Mouse (Mus musculus) CD4-positive helper T cell, adult 2 months (primary cell): ENCODE measurements at regions not wholly inside any gene's neighbourhood (a gene's known extent, or its start where the extent isn't known, plus 50 kb on each side); places are given as distances from the start of the nearest gene placed in this dataset.
"Not testable (repeated sequence)": the region's sequence is repeated elsewhere in the genome, so short reads cannot be mapped to it uniquely, and the experiment has no call there.

Source experiments
- DNase-seq: peaks from one replicate; pipeline ENCODE4 v3.0.0-alpha.2; 2012; ENCODE audit warnings: low read depth, missing footprints, low spot score

- DNase-seq, result no peak
Measured at GRCm38 (mm10) chr4:131159712-131160111, 215.5 kb downstream of the Matn1 start.

- DNase-seq, result no peak
Measured at GRCm38 (mm10) chr4:131160135-131160534, 215.9 kb downstream of the Matn1 start.

- no peak for DNase-seq
Measured at GRCm38 (mm10) chr4:131161501-131161900, 217.3 kb downstream of the Matn1 start.

DNA sequence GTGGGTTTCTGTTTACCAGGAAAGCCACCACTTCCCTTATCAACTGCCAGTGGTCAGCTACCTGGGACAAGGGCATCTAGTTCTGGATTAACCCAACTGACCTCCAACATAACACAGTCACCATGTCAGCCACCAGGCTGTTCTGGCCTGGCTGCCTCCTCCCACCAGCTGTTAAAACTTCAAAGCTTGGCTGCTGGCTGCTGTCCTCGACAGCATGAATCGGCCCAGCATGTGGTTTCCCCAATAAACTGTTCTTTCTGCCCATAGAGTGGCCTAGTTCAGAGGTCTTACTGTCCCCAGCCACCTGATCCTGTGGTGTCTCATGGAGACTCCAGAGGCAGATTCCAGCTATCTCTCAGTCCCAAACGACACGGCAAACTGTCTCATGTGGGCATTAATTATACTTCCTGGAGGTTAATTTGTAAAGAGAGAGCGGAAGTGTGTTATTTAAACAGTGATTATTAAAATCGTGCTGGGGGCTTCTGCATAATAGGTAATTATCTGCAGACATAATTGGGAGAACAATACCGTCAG lies 219.7 kb downstream of the Matn1 start:
- DNase-seq, result no peak

DNA sequence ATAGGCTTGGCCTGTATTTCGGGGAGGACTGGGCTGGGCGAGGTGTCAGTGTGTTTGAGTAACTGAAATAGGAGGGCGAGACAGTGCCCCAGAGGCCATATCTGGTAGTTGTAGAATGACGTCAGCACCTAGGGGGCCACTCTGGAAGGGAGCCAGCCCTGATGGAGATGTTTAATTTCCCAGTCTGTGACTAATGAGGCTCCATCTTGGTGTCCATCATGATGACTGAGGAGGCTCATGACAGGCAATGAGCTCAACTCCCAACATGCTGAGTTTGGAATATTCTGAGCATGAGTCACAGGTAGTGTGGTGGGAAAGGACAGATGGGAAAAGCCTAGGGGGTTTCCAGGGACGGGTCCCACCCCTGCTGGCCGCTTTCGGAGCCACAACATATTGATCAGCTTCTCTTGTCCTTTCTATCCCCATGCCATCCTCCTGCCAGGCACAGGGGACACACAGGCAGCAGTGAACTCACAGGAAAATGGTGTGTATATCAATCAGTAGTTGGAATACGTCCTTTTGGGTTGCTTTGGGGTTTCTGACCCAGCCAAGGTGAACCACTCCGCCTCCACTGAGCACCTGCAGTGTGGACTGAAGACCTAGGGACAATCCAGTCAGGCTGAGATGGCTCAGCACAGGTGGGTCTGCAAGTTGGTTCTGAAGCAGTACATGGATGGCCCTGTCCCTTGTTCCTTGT lies 222.5 kb downstream of the Matn1 start:
- no peak for DNase-seq

DNA sequence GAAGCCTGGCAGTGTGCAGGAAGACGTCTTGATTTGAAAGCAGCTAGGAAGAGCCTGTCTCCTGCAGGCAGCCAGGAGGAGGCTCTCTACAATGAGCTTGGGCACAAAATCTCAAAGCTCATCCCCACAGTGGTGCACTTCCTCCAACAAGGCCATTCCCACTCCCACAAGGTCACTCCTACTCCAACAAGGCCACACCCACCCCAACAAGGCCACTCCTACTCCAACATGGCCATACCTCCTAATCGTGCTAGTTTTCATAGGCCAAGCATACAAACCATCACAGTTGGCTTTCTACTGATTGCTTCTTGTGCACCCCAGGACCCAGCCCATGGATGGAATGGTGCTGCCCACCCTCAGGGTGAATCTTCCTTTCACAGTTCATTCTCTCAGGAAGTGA lies 223.7 kb downstream of the Matn1 start:
- DNase-seq, result no peak

DNA sequence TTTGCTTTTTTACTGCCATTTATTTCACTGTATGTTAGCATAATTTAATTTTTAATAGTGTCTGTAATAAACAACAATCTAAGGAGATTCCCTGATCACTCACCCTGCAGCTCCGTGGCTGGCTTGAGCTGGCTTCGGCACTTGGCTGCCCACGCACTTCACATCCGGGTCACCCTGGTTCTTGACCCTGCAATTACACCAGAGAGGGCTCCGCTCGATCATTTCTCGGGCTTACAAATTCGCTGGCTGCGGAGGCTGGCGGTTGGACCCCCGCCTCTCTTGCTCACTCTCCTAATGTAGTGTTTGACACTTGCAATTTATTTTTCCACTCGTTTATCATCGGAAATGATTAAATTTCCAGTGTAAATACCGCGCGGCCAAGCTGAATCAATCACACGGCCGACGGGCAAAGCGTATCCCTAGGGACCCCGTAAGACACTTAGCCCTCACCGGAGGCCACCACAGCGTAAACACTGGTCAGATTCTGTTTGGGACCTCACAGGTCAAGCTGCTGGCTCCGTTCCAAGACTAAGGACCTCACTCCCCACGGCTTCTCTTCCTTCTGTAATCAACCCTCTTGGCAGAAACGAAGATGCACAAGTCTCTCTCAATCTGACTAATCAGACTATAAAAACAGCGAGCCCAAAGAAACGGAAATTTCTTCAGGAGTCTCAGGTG lies 229.7 kb downstream of the Matn1 start:
- no peak for DNase-seq

GRCm38 (mm10) chr4:131176701-131177100 lies 232.5 kb downstream of the Matn1 start:
- DNase-seq, result no peak

DNA sequence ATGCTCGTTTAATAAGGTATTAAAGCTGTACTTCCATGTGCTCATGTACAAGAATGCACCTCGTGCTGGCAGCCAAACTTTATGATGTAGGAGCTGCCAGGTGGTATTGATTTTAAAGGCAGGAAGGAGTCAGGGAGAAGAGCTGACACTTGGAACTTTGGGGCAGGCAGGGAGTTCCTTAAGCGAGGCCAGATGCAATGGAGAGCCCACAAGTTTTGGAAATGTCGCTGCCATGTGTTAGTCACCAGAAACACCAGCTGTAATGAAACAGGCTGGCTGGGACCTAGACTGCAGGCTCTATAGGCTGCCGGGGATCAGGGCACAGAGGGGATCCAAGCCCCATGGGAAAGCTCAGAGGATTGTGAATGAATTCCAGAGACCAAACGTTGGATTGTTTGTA lies 233.7 kb downstream of the Matn1 start:
- DNase-seq, result no peak

- not testable (repeated sequence) for DNase-seq
Measured at GRCm38 (mm10) chr4:131178642-131179041, 234.5 kb downstream of the Matn1 start.

- DNase-seq, result no peak
Measured at GRCm38 (mm10) chr4:131188066-131188465, 243.9 kb downstream of the Matn1 start.

- no peak for DNase-seq
Measured at GRCm38 (mm10) chr4:131191106-131191880, 247.1 kb downstream of the Matn1 start.

DNA sequence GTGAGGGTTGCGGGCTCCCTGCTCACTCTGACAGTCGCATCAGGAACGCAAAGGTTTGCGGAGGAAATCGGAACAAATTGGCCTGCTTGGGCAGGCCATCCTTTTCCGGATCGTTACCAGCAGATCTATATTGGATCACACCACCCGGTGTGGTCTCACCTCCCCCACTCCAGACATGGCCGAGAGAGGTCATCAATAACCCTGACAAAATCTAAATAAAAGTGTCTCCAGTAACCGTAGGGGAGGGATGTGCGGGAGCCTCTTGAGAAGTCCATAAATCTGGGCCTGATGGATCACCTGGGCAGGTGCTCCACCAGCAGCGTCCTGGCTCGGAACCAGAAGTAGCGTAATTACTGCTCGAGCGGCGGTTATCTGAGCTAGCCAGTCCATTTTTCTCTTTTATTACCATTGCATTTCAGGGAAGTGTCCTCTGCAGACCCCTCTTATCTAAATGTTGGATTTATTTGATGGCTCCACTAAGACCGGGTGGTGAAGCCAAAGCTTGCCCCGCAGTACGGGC lies 249.8 kb downstream of the Matn1 start:
- no peak for DNase-seq

DNA sequence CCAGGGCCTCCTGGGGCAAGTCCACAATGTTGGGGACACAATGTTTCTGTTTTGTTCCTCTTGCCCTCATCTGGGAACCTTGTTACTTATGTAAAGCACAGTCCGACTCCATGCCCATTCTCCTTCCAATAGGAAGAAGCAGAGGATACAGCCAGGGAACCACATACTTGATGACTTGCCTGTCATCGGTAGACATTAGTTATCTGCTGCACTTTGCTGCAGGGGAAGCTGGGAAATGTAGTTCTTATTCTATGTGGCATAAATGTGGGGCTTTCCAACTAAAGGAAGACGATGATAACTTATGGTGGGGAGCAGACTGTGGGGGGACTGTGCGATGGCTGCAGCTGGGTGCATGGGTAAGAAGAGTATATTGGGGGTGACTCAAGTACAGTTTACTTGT lies 252.0 kb downstream of the Matn1 start:
- no peak for DNase-seq

GRCm38 (mm10) chr4:131203721-131204120 lies 259.5 kb downstream of the Matn1 start:
- no peak for DNase-seq

DNA sequence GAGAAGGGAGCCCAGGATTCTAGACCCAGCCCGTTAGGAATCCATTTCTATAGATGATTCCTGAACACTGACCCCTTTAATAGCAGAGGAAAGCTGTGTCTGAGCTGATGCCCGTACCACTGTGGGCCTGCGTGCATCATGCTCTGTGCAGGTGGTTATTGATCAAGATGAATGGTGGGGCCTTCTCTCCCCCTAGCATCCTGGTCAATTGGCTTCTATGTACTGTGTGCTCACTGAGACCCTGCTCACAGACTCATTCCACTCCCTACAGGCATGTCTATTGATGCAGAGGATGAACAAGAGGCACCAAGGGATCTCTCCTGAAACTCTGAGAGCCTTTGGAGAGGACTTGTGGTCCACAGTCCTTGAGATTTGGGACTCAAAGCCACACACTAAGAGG lies 260.5 kb downstream of the Matn1 start:
- DNase-seq, result no peak

DNA sequence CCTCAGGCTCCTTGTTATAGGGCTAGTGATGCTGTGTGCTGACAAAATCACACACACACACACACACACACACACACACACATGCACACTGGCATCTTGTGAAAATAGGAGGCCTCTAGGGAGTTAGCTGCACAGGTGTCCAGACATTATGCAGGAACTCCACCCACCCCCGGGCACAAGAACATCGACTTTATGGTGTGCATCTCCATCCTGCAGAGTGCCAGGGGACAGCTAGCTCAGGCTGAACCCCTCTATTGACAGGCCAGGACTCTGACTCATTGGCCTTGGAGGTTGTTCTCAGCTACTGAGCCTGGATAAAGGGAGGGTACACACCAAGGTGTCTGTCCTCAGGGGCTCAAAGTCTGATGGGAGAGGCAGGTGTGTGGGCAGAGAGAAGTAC lies 260.9 kb downstream of the Matn1 start:
- DNase-seq, result no peak

GRCm38 (mm10) chr4:131205685-131206084 lies 261.5 kb downstream of the Matn1 start:
- no peak for DNase-seq

DNA sequence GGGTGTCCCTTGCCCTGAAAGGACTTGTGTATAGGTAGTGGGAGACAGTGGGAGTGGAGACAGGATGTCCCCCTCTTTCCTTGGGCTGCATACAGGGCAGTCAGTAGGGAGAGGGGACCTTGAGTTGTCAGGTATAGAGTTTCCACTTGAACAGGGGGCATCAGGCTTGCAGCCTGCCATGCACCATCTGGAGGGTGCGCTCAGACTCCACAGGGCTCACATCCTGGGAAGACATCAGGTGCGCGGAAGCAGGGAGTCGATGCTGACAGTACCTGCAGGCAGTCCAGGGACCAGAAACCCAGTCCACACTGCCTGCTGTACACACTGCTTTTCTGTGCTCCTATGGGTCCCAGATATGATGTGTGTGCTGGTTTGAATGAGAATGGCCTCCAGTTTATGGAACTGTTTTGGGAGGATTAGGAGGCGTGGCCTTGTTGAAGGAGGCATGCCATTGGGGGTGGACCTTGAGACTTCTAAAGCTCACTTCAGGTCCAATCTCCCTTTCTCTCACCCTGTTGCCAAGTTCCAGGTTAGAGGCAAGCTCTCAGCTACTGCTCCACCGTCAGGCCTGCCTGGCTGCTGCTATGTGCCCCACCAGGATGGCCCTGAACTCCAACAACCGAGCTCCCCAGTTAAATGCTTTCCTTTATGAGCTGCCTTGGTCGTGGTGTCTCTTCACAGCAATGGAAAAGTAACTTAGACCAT lies 262.1 kb downstream of the Matn1 start:
- DNase-seq, result no peak

DNA sequence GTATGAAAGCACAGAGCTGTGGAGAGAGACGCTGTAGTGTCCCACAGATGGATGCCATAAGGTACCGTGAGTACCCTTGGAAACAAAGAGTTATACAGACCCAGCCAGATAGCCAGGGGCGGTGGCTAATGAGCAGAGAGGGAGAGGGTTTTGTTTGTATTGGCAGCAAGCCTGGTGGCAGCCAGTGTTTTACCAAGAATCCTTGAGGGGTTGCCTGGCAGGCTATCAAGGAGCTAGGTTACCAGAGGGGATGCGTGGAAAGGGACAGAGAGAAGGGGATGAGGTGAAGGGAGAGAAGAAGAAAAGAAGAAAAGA lies 262.7 kb downstream of the Matn1 start:
- no peak for DNase-seq

GRCm38 (mm10) chr4:131207249-131207648 lies 263.1 kb downstream of the Matn1 start:
- DNase-seq, result no peak

- no peak for DNase-seq
Measured at GRCm38 (mm10) chr4:131208166-131208565, 264.0 kb downstream of the Matn1 start.
